Mouse (Mus musculus) midbrain, embryonic 10.5 days (tissue): Measurements from ENCODE around the gene Dnm2. TPM values are rescaled to one million over a fixed set of nuclear protein-coding genes. Genes with fewer than 3 reads are reported as not detected.
"Not testable (repeated sequence)": the region's sequence is repeated elsewhere in the genome, so short reads cannot be mapped to it uniquely, and the experiment has no call there.

Experiments
- DNase-seq: peaks from one replicate; pipeline ENCODE4 v3.0.0-alpha.2; 2017; ENCODE audit warnings: low spot score
- H3K27ac ChIP-seq: fragments of 300-500 bp; sonication (generic); replicated peaks from 2 replicates; pipeline ENCODE4 v1.5.1; 2016; ENCODE audit warnings: mild to moderate bottlenecking
- H3K27me3 ChIP-seq: fragments of 300-500 bp; sonication (generic); 2 replicates; pipeline ENCODE4 v1.6.1; 2016; ENCODE audit warnings: low read depth, mild to moderate bottlenecking; ENCODE audit not compliant: poor library complexity, severe bottlenecking
- H3K36me3 ChIP-seq: fragments of 300-500 bp; sonication (generic); 2 replicates; pipeline ENCODE4 v1.6.1; 2016; ENCODE audit warnings: mild to moderate bottlenecking, moderate library complexity
- H3K4me1 ChIP-seq: fragments of 300-500 bp; sonication (generic); 2 replicates; pipeline ENCODE4 v1.6.1; 2016
- H3K4me3 ChIP-seq: fragments of 300-500 bp; sonication (generic); 2 replicates; pipeline ENCODE4 v1.5.1; 2016; ENCODE audit warnings: mild to moderate bottlenecking, moderate library complexity
- H3K9me3 ChIP-seq: fragments of 300-500 bp; sonication (generic); replicated peaks from 2 replicates; pipeline ENCODE4 v1.6.1; 2016; ENCODE audit warnings: mild to moderate bottlenecking
- WGBS: fragments of 180-500 bp; shearing (Covaris S2); methylation state at CpG from one replicate; pipeline ENCODE4 v1.1.7; 2016; 5-methylcytosine and 5-hydroxymethylcytosine counted together
- polyA plus RNA-seq: library from polyadenylated mRNA; unstranded; fragments of >200 nt; fragmentation: Nextera tagmentation; extraction: Ambion mirVana; gene quantifications from 2 replicates; pipeline ENCODE4 v1.2.1, GENCODE M21; 2016

Dnm2 gene
- polyA plus RNA-seq, 1 experiment from 2014 or later = 70.4 TPM

DNA sequence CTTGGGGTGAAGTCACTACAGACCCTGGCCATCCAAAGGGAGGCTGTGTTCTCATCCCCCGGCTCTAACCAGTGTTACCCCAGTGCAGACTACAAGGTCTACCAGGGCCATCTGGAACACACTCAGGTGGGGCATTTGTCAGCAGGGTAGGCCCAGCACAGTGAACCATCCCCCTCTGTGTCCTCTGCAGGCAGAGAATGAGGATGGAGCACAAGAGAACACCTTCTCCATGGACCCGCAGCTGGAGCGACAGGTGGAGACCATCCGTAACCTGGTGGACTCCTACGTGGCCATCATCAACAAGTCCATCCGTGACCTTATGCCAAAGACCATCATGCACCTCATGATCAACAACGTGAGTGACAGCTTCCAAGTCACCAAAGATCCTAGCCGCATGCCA is 78.6 kb downstream of the Dnm2 start:
- DNase-seq = no peak
- H3K27ac ChIP-seq = no peak overlapping the region
- no peaks in the 10 kb centered on the region for H3K9me3 ChIP-seq
- H3K4me3 ChIP-seq = no peak overlapping the region
- WGBS = 96% methylated on average over 8 of the region's 8 CpGs
- H3K27me3 ChIP-seq = no peaks in the 10 kb centered on the region
- peaks cover 68% of the 10 kb centered on the region for H3K36me3 ChIP-seq
- no peaks in the 10 kb centered on the region for H3K4me1 ChIP-seq

GRCm38 (mm10) chr9:21505767-21506166 is 81.1 kb downstream of the Dnm2 start:
- DNase-seq = no peak
- no peaks in the 10 kb centered on the region for H3K27me3 ChIP-seq
- H3K4me1 ChIP-seq = peaks cover 14% of the 10 kb centered on the region
- H3K4me3 ChIP-seq = no peak overlapping the region
- no peak overlapping the region for H3K27ac ChIP-seq
- no peaks in the 10 kb centered on the region for H3K9me3 ChIP-seq
- H3K36me3 ChIP-seq = peaks cover 63% of the 10 kb centered on the region

DNA sequence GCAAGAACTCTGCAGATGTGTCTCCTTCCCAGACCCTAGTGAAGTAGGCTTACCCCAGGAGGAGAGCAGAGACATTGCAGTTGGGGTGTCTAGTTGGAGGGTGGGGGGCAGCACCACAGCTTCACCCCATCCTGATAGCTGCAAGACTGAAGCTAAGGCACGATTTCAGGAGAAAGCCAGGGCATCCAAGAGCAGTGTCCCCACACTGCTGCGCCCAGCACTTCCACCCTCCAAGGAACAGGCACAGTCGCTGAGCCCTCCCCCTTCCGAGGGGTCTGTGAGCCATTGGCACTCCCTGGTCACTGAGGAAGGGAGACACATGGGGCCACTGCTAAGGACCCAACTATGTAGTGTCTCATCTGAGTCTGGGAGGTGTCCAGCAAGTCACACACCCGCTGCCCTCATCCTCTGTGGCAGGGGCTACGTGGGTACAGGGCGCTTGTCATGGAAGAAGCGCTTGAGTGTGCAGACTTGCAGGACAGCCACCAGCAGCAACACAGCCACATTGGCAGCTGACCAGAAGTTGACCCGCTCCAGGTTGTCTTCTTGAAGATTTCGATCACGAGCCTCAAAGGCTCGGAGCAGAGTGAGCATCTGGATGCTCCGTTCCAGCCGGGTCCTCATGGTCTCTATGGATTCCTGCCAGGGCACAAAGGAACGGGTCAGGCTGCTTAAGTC is 83.2 kb downstream of the Dnm2 start:
- Histone ChIP-seq H3K27ac (no peak overlapping the region), H3K36me3 (peaks cover 63% of the 10 kb centered on the region), H3K4me1 (peaks cover 20% of the 10 kb centered on the region), H3K4me3 (no peak overlapping the region), H3K27me3 (no peaks in the 10 kb centered on the region), H3K9me3 (no peaks in the 10 kb centered on the region)
- WGBS = 94% methylated on average over 15 of the region's 15 CpGs
- no peak for DNase-seq

DNA sequence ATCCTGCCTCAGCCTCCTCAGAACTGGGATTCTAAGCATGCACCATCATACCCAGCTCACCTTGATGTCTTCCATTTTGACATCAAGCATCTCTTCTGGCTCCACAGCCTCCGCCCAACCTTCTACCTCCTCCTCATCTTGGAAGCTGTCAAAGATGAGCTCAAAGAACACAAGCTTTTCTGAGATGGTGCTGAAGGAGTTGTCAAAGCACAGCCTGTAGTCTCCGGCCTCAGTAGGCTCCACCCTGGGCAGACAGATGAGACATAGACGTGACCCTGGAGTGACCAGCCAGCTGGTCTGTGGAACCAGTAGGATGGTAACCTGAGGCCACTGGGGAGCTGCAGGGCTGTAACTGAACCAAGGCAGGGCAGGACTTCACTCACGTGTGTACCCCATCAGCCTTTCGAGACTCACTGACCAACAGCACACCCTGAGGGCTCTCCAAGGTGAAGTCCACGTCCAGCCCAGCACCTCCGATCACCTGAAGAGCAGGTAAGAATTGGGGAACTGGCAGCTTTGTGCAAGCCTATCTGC is 84.2 kb downstream of the Dnm2 start:
- 84% methylated on average over 7 of the region's 7 CpGs for WGBS
- Histone ChIP-seq H3K27ac (0 out of 2 replicates have a peak overlapping the region, but pooled peaks have one; percentile 92), H3K4me1 (peaks cover 20% of the 10 kb centered on the region), H3K9me3 (no peaks in the 10 kb centered on the region), H3K27me3 (no peaks in the 10 kb centered on the region), H3K36me3 (peaks cover 53% of the 10 kb centered on the region), H3K4me3 (peak overlapping the region; percentile 75)
- no peak for DNase-seq

DNA sequence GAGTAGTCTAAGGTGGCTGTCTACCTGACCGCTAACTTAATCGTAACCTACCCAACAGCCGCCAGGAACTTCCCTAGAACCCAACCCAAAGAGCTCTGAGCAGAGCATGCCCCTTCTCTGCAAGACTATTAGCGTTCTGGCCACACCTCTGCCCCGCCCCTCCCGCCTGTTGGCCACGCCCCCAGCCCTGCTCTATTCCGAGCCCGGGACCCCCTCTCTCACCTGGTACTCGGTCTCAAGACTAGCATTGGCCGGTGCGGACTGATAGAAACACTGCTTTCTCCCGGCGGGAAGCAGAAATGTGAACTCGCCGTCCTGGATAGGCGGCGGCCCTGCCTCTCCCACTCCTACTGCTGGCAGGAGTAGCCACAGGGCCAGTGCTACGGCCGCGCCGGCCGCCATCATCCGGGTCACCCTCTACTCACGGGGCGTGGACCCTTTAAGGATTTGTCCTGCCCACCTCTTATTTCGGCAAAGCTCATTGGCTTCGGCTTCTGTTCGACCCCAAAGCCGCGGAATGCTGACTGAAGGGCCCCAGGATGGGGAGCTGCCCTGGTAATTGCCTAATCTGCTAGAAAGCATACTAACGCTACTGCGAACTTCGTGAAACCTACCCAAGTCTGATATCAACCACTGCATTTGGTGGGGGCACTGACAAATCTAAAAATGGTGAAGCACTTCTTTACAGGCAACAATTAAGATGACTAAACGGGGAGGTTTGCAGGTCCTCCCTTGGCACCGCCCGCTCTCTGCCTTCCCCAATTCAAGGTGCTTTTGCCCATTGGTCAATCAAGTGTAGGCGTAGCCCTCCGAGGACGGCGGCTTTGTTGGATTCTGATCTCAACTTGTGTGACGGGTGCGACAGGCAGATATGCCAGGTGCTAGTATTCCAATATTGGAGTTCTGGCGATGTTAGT is 85.3 kb downstream of the Dnm2 start, which contains the start of gene Tmed1:
Gene Tmed1 (minus strand): TSS at position 481 of the 917 bp plus-strand sequence.
- H3K9me3 ChIP-seq = no peaks in the 10 kb centered on the region
- peak; percentile 96 for DNase-seq
- H3K4me1 ChIP-seq = peaks cover 20% of the 10 kb centered on the region
- no peaks in the 10 kb centered on the region for H3K27me3 ChIP-seq
- peak within 1 kb of the TSS; percentile 75 for H3K4me3 ChIP-seq
- H3K36me3 ChIP-seq = peaks cover 42% of the 10 kb centered on the region
- WGBS = under 1% methylated on average over 44 of the region's 44 CpGs
- peak within 1 kb of the TSS; percentile 92 for H3K27ac ChIP-seq

DNA sequence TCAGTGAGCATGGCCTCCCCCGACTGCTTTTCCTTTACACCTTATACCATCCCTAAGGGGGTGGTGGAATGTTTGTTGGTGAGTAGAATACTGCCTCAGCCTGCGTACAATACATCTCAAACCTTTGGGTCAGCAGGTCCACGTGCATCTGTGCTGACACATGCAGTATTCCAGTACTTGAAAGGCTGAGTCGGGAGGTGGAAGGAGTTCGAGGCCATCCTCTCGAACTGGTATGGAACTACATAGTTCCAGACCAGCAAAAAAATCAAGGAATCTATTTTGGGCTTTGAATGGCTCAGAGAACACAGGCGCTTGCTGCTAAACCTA is 85.9 kb downstream of the Dnm2 start:
- Histone ChIP-seq H3K36me3 (peaks cover 35% of the 10 kb centered on the region), H3K9me3 (no peaks in the 10 kb centered on the region), H3K27ac (peak overlapping the region; percentile 92), H3K4me1 (peaks cover 20% of the 10 kb centered on the region), H3K27me3 (no peaks in the 10 kb centered on the region), H3K4me3 (peak overlapping the region; percentile 75)
- WGBS = 7% methylated on average over 7 of the region's 7 CpGs
- DNase-seq = no peak

GRCm38 (mm10) chr9:21511052-21511451 is 86.3 kb downstream of the Dnm2 start:
- DNase-seq = no peak

DNA sequence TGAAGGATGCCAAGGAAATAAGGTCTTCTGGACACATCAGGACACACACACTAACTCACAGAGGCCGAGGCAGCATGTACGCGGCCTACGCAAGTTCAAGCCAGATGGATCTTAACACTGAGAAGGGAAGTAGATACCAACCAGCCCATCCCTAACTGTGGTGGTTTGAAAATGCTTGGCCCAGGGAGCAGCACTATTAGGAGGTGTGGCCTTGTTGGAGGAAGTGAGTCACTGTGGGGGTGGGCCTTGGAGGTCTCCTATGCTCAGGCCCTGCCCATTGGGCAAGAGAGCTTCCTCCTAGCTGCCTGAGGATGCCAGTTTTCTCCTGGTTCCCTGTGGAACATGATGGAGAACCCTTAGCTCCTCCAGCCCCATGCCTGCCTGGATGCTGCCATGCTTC is 88.8 kb downstream of the Dnm2 start:
- no peak for DNase-seq
- peaks cover 7% of the 10 kb centered on the region for H3K36me3 ChIP-seq
- no peak overlapping the region for H3K4me3 ChIP-seq
- peaks cover 20% of the 10 kb centered on the region for H3K4me1 ChIP-seq
- WGBS = 96% methylated on average over 4 of the region's 4 CpGs
- H3K27ac ChIP-seq = no peak overlapping the region
- no peaks in the 10 kb centered on the region for H3K9me3 ChIP-seq
- H3K27me3 ChIP-seq = no peaks in the 10 kb centered on the region

More at GRCm38 (mm10) chr9:21511052-21511451, 86.3 kb downstream of the Dnm2 start:
- H3K36me3 ChIP-seq = peaks cover 31% of the 10 kb centered on the region
- 82% methylated on average over 9 of the region's 9 CpGs for WGBS
- peak overlapping the region; percentile 92 for H3K27ac ChIP-seq
- H3K4me1 ChIP-seq = peaks cover 20% of the 10 kb centered on the region
- H3K9me3 ChIP-seq = no peaks in the 10 kb centered on the region
- H3K4me3 ChIP-seq = peak overlapping the region; percentile 75
- no peaks in the 10 kb centered on the region for H3K27me3 ChIP-seq

DNA sequence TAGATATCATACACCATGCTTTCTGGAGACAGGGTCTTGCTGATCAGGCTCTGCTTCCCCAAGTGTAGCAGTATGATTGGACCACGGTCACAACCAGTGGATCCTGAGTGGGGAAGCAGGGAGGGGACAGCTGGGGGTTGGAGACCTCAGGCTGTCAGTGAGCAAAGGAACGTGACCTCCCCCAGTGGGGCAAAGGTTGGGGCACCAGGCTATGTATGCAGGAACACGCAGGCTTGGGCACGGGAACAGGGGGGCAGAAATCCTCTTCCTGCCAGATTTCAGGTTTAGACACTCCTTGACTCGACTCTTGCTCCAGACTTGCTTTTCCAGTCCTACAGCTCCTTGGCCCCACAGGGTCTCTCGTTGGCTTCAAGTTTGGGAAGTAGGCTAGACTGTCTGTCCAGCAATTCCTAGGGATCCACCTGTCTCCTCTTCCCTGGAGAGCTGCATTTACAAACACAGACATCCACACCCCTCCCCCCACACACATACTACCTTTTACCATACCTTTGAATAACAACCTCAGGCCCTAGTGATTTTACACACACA is 93.3 kb downstream of the Dnm2 start:
- Histone ChIP-seq H3K36me3 (no peaks in the 10 kb centered on the region; the same call in 1 of the 2 replicates), H3K4me3 (no peak overlapping the region), H3K27ac (no peak overlapping the region), H3K27me3 (no peaks in the 10 kb centered on the region), H3K9me3 (0 out of 2 replicates have a peak, but pooled peaks cover 4% of the 10 kb centered on the region), H3K4me1 (no peaks in the 10 kb centered on the region)
- no peak for DNase-seq
- WGBS = 84% methylated on average over 6 of the region's 6 CpGs

DNA sequence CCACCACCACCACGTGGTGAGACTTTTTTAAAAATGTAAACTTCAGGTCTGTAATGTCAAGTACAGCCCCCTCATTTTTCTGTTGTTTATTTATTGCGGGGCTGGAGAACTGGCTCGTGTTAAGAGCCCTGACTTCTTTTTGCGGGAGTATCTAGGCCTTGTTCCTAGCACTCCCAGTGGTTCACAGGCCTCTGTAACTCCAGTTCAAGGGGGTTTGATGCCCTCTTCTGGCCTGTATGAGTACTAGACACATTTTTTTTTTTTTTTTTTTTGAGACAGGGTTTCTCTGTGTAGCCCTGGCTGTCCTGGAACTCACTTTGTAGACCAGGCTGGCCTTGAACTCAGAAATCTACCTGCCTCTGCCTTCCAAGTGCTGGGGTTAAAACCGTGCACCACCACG is 94.0 kb downstream of the Dnm2 start:
- H3K27ac ChIP-seq, DNase-seq, H3K4me3 ChIP-seq, H3K9me3 ChIP-seq, H3K4me1 ChIP-seq, H3K36me3 ChIP-seq, H3K27me3 ChIP-seq: not testable (repeated sequence)
- 89% methylated on average over 6 of the region's 6 CpGs for WGBS

DNA sequence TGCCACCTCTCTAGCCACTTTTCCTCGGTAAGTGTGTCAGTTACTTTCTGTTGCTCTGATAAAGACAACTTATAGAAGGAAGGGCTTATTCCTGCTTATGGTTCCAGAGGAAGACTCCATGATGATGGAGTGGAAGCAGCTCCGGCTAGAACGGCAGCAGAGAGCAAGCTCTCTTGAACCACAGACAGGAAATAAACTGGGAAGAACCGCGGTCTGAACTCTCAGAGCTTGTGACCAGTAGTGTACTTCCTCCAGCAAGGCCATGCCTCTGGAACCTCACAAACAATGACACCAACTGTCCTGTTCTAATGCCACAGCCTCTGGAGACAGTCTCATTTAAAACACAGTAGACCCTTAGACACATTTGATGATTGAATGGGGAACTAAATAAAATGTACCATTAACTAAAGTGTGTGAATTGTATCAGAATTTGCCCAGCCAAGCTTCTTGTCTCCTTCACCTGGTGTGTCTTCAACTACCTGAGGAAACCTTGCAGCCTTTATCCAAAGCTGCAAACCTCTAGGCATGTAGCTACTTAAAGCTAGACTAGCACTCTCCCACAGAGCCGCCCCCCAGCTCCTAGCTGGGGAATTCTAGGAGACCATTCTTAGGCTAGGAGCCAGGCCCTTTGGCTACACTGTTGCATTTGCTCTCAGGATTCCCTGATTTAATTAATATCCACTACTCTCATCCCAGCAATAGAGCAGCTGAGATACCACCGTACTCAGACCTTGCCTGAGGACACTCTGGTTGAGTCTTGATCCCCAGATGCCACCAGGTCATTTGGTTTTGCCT is 100.6 kb downstream of the Dnm2 start:
- no peak for DNase-seq
- Histone ChIP-seq H3K4me3 (no peak overlapping the region), H3K4me1 (peaks cover 12% of the 10 kb centered on the region), H3K9me3 (0 out of 2 replicates have a peak, but pooled peaks cover 4% of the 10 kb centered on the region), H3K27ac (no peak overlapping the region), H3K27me3 (no peaks in the 10 kb centered on the region), H3K36me3 (peaks cover 7% of the 10 kb centered on the region)
- WGBS = 86% methylated on average over 7 of the region's 7 CpGs
